Mouse (Mus musculus): Measurements from ENCODE around the gene Zfp52. TPM values are rescaled to one million over a fixed set of nuclear protein-coding genes. Genes with fewer than 3 reads are reported as not detected.

The Zfp52 gene
- total RNA-seq (2023), result 1 to 10 TPM; 7.9 to 9.2 TPM

DNA sequence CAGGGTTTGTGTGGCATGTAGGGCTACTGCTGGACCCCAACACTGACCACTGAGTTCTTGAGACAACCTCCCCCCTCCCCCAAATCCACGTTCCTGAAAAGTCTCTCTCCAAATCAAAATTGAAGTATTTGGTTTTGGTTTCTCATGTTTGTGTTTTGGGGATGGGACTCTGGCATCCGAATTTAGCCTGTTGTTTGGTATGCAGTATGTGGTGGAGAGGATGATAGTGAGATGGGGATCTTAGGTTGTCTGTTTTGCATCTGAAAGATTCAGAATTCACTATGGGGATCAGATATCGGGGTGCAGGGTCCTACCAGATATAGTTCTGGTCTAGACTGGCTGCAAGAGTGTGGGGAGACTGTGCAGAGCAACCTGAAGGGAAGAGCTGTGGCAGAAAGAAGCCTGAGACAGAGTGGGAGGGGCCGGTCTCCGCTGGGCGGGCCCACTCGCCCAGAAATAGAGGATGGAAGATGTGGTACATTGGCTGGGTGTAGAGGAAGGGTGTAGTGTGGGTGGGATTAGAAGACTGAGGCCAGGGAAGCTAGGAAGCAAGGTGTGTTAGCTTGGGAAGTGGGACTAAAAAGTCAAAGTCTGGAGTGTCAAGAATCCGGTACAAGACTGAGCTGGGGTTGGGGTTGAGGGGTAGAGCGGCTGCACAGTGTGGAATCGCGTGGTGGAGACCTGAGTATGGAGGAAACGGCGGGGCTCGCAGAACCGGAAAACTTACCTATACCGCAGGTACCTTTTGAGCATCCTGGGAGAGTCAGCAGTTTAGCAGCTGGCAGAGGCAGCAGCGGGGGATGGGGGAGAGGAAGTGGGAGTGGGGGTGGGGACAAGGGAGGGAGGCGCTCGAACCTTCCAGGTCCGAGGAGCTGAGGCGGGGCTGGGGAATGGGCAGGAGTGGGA, at the start of gene Zfp52:
Gene Zfp52, plus strand, starts transcription at position 444 of the 906 bp plus-strand sequence.

DNA sequence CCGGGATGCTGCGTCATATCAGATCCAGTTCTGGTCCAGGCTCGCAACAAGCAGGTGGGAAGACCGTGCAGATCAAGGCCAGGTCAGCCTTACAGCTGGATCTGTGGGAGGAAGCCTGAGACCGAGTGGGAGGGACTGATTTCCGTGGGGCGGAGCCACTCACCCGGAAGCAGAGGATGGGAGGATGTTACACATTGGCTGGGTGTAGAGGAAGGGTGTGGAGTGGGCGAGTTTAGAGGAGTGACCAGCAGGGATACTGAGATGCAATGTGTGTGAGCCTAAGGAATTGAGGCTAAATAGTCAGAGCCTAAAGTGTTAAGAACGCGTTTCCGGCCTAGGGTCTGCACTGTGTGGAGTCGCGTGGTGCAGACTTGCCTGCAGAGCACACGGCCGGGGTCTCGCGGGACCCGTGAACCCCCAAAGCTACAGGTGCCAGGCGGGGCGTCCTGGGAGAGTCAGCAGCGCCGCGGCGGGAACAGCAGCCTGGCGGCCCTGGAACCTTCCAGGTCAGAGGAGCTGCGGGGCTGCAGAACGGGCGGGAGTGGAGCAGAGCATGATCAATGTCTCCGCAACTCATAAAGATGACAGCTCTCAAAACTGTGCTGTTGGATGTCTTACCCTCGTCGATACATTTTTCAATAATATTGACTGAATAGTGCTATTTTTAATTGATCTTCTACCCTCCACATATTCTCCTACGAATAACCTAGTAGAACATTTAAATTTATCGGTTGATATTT, 46.4 kb upstream of the Zfp52 start, which contains the start of gene Zfp53:
Gene Zfp53, plus strand, starts transcription at position 239 of the 740 bp plus-strand sequence.

DNA sequence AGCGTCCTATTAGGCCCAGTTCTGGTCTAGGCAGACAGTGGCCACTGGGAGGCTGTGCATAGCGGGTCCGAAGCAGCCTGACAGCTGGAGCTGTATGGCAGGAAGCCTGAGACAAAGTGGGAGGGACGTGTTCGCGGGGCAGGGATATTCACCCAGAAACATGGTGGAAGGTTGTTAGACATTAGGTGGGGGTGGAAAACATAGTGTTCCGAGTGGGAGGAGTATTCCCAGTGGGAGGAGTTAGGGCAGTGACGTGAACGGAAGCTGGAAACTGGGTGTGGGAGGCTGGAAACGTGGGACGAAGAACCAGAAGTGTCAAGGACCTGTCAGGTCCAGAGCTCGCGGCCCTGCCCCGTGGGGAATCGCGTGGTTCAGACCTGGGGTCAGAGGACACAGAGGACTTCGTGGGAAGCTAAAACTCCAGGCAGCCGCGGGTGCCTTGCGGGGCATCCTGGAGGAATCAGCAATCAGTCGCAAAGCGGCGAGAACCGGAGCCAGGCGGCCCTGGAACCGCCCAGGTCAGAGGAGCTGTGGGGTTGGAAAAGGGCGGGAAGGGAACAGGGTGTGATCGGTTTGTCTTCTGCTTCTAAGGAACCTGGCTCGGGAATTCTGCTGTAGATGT, 31.5 kb downstream of the Zfp52 start, which contains the start of gene Zfp948:
Gene Zfp948, plus strand, starts transcription at position 281 of the 622 bp plus-strand sequence.

Other genes with a start within 250 kb of the Zfp52 start
- not detected for gene Vmn1r237, start 223.7 kb upstream of the Zfp52 start, total RNA-seq (2023)
- gene Zfp677, start 151.8 kb upstream of the Zfp52 start, total RNA-seq (2023), result 1 to 10 TPM; 2.0 to 2.6 TPM
- 1 to 10 TPM; 1.3 TPM for gene Zfp54, start 112.3 kb upstream of the Zfp52 start, total RNA-seq (2023)
- 10 to 100 TPM in 1 of 2 experiments, 1 to 10 TPM in 1; 9.6 to 10.9 TPM for gene Zfp51, start 85.2 kb upstream of the Zfp52 start, total RNA-seq (2023)
- 10 to 100 TPM in 1 of 2 experiments, 1 to 10 TPM in 1; 8.9 to 11.2 TPM for gene Zfp53, start 46.5 kb upstream of the Zfp52 start, total RNA-seq (2023)
- 1 to 10 TPM; 2.1 to 2.7 TPM for gene Zfp948, start 31.5 kb downstream of the Zfp52 start, total RNA-seq (2023)
- gene Zfp983, start 115.1 kb downstream of the Zfp52 start, total RNA-seq (2023), result 1 to 10 TPM; 4.7 to 6.5 TPM
- 1 to 10 TPM; 2.2 to 9.1 TPM for gene Gm10226, start 156.3 kb downstream of the Zfp52 start, total RNA-seq (2023)
- 1 to 10 TPM; 1.6 to 1.7 TPM for gene Zfp760, start 172.2 kb downstream of the Zfp52 start, total RNA-seq (2023)
- gene Zfp229, start 195.3 kb downstream of the Zfp52 start, total RNA-seq (2023), result 1 to 10 TPM in 1 of 2 experiments, under 1 TPM in 1; 0.88 to 1.5 TPM

Data from neutrophil, adult 59 days (primary cell).